Mouse (Mus musculus) liver, embryonic 14.5 days (tissue): ENCODE data around the gene Plscr5.

ENCODE experiments used
- CTCF ChIP-seq: IDR thresholded peaks from 2 replicates; pipeline ENCODE4 v1.5.1; 2016; ENCODE audit warnings: antibody characterized with exemption, low read depth, control low read depth
- EP300 ChIP-seq: IDR thresholded peaks from 2 replicates; pipeline ENCODE4 v1.6.1; 2016; ENCODE audit warnings: antibody characterized with exemption, low read depth

DNA sequence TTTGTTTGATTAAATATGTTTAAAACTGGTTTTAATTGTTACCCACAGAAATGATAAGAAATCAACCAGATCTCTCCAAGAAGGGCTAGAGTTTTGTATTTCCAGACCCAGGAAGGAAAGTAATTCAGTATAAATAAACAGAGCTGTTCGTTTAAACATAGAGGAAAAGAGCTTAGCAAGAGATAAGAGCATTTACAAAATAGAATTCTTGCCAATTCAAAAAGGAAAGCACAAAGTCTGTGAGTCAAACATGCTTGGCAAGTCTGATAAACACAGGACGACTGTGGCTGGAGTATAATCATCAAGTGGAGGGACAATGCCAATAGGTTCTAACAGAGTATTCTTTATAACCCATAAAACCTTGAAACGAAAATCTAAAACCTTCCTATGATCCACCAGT is 18.3 kb downstream of the Plscr5 start:
- TF ChIP-seq CTCF (no peak), EP300 (no peak)
